Mouse (Mus musculus) bone marrow, adult 2 months (tissue): ENCODE results near the gene Ccdc86.

Experiments used
- CTCF ChIP-seq: fragments of 200-500 bp; IDR thresholded peaks from 2 replicates; pipeline ENCODE4 v1.5.1; 2011; ENCODE audit warnings: low read length, control low read depth; ENCODE audit not compliant: control insufficient read depth, insufficient read depth
- POLR2A ChIP-seq: fragments of 200-500 bp; IDR thresholded peaks from 2 replicates; pipeline ENCODE4 v1.6.1; 2011; ENCODE audit warnings: low read depth, mild to moderate bottlenecking, control low read depth, low read length, borderline replicate concordance; ENCODE audit not compliant: control insufficient read depth

- no peak for TF ChIP-seq CTCF
- no peak for TF ChIP-seq POLR2A
Measured at GRCm38 (mm10) chr19:10909087-10909721, 39.9 kb downstream of the Ccdc86 start.
